Mouse (Mus musculus): Measurements from ENCODE around the gene Klrg1. TPM values are rescaled to one million over a fixed set of nuclear protein-coding genes. Genes with fewer than 3 reads are reported as not detected.
A peak's percentile ranks its signal among the peaks of the same experiment; 100 is the strongest.

The Klrg1 gene
- polyA plus RNA-seq, 1 experiment from 2014 or later = 0.20 TPM

DNA sequence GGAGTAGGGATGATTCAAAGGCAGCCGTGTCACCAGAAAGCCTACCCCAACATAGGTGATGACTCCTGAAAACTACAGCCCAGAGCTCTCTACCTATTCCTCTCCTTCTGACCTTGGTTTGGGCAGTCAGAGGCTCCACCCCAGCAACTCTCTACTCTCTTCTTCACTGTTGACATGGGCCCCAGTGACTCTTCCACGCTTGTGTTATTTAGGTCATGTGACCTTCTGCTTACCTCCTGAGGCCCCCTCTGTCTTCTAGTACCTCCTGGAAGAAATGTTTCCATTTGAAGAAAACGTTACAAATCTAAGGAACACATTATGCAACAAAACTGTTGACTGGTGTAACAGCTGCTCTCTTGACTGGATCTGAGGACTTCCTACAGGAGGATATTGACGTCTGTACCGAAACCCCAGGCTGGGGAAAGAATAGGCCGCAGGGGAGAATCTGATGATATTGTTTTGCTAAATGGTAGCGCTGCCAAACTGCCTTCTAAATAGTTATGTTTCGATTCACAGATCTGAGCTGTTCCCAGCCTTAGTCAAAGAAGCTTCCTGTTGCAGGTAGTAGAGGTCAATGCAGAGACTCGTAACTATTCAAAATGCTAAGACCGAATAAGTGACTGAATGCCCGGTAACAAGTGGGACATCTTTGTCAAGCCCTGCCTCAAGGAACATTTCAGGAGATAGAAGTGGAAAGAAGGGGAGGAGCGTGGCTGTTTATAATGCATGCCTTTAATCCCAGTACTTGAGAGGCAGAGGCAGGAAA is 22.3 kb upstream of the Klrg1 start:
- no peaks in the 10 kb centered on the region for H3K27me3 ChIP-seq (ENCODE audit: control insufficient read depth, insufficient read depth, low read length)
- ATAC-seq (ENCODE audit: insufficient number of reproducible peaks, low FRiP score, low TSS enrichment, low read depth) = no peak
- no peak for DNase-seq (ENCODE audit: low spot score)
- H3K36me3 ChIP-seq (ENCODE audit: control insufficient read depth, insufficient read depth, low read length) = no peaks in the 10 kb centered on the region
- no peak overlapping the region for H3K4me3 ChIP-seq (ENCODE audit: low read depth, low read length)
- H3K4me2 ChIP-seq (ENCODE audit: low read depth, severe bottlenecking) = no peak overlapping the region
- no peak overlapping the region for H3K9ac ChIP-seq (ENCODE audit: low read length)
- H3K9me3 ChIP-seq (ENCODE audit: control insufficient read depth, low read length) = no peaks in the 10 kb centered on the region
- no peak overlapping the region for H3K27ac ChIP-seq (replicated peaks; ENCODE audit: low read depth, low read length)
- WGBS = 83% methylated on average over 12 of the region's 12 CpGs
- H3K4me1 ChIP-seq (ENCODE audit: control insufficient read depth, insufficient read depth, low read length) = peaks cover 8% of the 10 kb centered on the region; the same call in 1 of the 2 replicates

DNA sequence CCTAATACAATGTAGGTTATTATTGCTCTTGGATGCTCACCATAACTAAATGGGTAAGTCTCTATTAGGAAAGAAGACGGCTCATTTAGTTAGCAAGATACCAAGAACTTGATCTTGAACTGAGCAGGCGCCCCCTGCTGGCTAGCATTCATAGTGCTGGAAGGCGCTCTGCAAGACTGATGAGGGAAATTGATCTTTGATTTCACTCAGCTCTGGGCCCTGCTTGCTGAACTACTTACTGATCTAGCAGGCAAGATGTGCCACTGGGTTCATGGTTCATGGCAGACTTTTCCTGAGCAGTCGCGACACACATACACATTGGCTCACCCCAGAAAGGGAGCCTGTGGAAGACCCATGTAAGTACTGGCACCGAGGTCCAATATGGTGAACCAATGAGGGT is 21.7 kb upstream of the Klrg1 start:
- H3K27ac ChIP-seq (replicated peaks; ENCODE audit: low read depth, low read length) = no peak overlapping the region
- H3K9ac ChIP-seq (ENCODE audit: low read length) = no peak overlapping the region
- H3K4me1 ChIP-seq (ENCODE audit: control insufficient read depth, insufficient read depth, low read length) = peaks cover 3% of the 10 kb centered on the region; the same call in 1 of the 2 replicates
- WGBS = 35% methylated on average over 6 of the region's 6 CpGs
- DNase-seq (ENCODE audit: low spot score) (peak; percentile 90), ATAC-seq (ENCODE audit: insufficient number of reproducible peaks, low FRiP score, low TSS enrichment, low read depth) (no peak)
- H3K4me2 ChIP-seq (ENCODE audit: low read depth, severe bottlenecking) = no peak overlapping the region
- H3K9me3 ChIP-seq (ENCODE audit: control insufficient read depth, low read length) = no peaks in the 10 kb centered on the region
- no peak overlapping the region for H3K4me3 ChIP-seq (ENCODE audit: low read depth, low read length)
- H3K36me3 ChIP-seq (ENCODE audit: control insufficient read depth, insufficient read depth, low read length) = no peaks in the 10 kb centered on the region
- H3K27me3 ChIP-seq (ENCODE audit: control insufficient read depth, insufficient read depth, low read length) = no peaks in the 10 kb centered on the region

- peaks cover 3% of the 10 kb centered on the region; the same call in 1 of the 2 replicates for H3K4me1 ChIP-seq (ENCODE audit: control insufficient read depth, insufficient read depth, low read length)
- H3K36me3 ChIP-seq (ENCODE audit: control insufficient read depth, insufficient read depth, low read length) = no peaks in the 10 kb centered on the region
- H3K4me2 ChIP-seq (ENCODE audit: low read depth, severe bottlenecking) = no peak overlapping the region
- H3K9ac ChIP-seq (ENCODE audit: low read length) = 0 out of 2 replicates have a peak overlapping the region, but pooled peaks have one; percentile 22
- H3K9me3 ChIP-seq (ENCODE audit: control insufficient read depth, low read length) = no peaks in the 10 kb centered on the region
- 0 out of 2 replicates have a peak overlapping the region, but pooled peaks have one; percentile 52 for H3K27ac ChIP-seq (replicated peaks; ENCODE audit: low read depth, low read length)
- DNase-seq (ENCODE audit: low spot score) (no peak), ATAC-seq (ENCODE audit: insufficient number of reproducible peaks, low FRiP score, low TSS enrichment, low read depth) (no peak)
- 79% methylated on average over 9 of the region's 9 CpGs for WGBS
- H3K4me3 ChIP-seq (ENCODE audit: low read depth, low read length) = no peak overlapping the region
- H3K27me3 ChIP-seq (ENCODE audit: control insufficient read depth, insufficient read depth, low read length) = no peaks in the 10 kb centered on the region
Observed at GRCm38 (mm10) chr6:122303526-122303925, 20.8 kb upstream of the Klrg1 start.

DNA sequence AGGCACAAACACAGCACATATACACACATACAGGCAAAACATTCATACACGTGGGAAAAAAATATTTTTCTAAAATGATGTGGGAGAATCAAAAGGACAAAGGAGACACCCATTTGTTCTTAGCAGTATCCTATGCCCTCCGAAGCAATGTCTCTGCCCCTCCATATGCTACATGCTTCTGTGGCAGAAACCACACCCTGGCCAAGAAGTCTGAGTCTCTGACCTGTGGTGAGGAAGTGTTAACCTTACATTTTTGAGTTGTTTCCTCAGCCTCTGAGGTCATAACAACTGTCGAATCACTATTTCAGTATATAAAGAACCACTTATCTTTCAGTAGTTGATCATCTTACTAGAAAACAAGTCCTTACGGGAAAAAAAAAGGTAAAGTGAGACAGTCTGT is 20.0 kb upstream of the Klrg1 start:
- Histone ChIP-seq H3K27me3 (ENCODE audit: control insufficient read depth, insufficient read depth, low read length) (no peaks in the 10 kb centered on the region), H3K4me3 (ENCODE audit: low read depth, low read length) (no peak overlapping the region), H3K9ac (ENCODE audit: low read length) (no peak overlapping the region), H3K36me3 (ENCODE audit: control insufficient read depth, insufficient read depth, low read length) (no peaks in the 10 kb centered on the region), H3K27ac (replicated peaks; ENCODE audit: low read depth, low read length) (no peak overlapping the region), H3K4me1 (ENCODE audit: control insufficient read depth, insufficient read depth, low read length) (peaks cover 3% of the 10 kb centered on the region; the same call in 1 of the 2 replicates), H3K4me2 (ENCODE audit: low read depth, severe bottlenecking) (no peak overlapping the region), H3K9me3 (ENCODE audit: control insufficient read depth, low read length) (no peaks in the 10 kb centered on the region)
- no peak for ATAC-seq (ENCODE audit: insufficient number of reproducible peaks, low FRiP score, low TSS enrichment, low read depth)
- no peak for DNase-seq (ENCODE audit: low spot score)
- 85% methylated on average over 4 of the region's 4 CpGs for WGBS

DNA sequence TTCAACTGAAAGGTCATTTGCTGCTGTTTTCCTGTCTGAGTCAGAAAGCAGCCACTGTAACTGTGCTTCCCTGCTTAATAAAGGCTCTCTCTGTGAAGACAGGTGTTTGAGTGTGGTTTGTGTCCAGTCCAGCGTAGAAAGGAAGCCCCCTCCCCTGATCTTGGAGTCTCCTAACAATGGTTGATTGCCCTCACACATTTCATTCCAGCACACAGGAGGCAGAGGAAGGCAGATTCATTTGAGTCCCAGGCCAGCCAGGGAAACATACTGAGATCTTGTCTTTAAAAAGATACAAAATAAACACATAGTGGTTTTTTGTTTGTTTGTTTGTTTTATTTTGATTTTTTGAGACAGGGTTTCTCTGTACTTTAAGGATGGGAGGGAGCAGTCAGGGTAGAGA is 19.4 kb upstream of the Klrg1 start:
- no peaks in the 10 kb centered on the region for H3K36me3 ChIP-seq (ENCODE audit: control insufficient read depth, insufficient read depth, low read length)
- no peak overlapping the region for H3K27ac ChIP-seq (replicated peaks; ENCODE audit: low read depth, low read length)
- ATAC-seq (ENCODE audit: insufficient number of reproducible peaks, low FRiP score, low TSS enrichment, low read depth) (no peak), DNase-seq (ENCODE audit: low spot score) (no peak)
- peaks cover 3% of the 10 kb centered on the region; the same call in 1 of the 2 replicates for H3K4me1 ChIP-seq (ENCODE audit: control insufficient read depth, insufficient read depth, low read length)
- no peak overlapping the region for H3K4me3 ChIP-seq (ENCODE audit: low read depth, low read length)
- no peak overlapping the region for H3K4me2 ChIP-seq (ENCODE audit: low read depth, severe bottlenecking)
- WGBS = 84% methylated on average over 1 of the region's 1 CpGs
- H3K27me3 ChIP-seq (ENCODE audit: control insufficient read depth, insufficient read depth, low read length) = no peaks in the 10 kb centered on the region
- H3K9ac ChIP-seq (ENCODE audit: low read length) = no peak overlapping the region
- no peaks in the 10 kb centered on the region for H3K9me3 ChIP-seq (ENCODE audit: control insufficient read depth, low read length)

GRCm38 (mm10) chr6:122299621-122300133 is 17.0 kb upstream of the Klrg1 start:
- Histone ChIP-seq H3K9me3 (ENCODE audit: control insufficient read depth, low read length) (no peaks in the 10 kb centered on the region), H3K27ac (replicated peaks; ENCODE audit: low read depth, low read length) (no peak overlapping the region), H3K27me3 (ENCODE audit: control insufficient read depth, insufficient read depth, low read length) (no peaks in the 10 kb centered on the region), H3K4me3 (ENCODE audit: low read depth, low read length) (no peak overlapping the region), H3K36me3 (ENCODE audit: control insufficient read depth, insufficient read depth, low read length) (no peaks in the 10 kb centered on the region), H3K9ac (ENCODE audit: low read length) (no peak overlapping the region), H3K4me1 (ENCODE audit: control insufficient read depth, insufficient read depth, low read length) (peaks cover 3% of the 10 kb centered on the region; the same call in 1 of the 2 replicates), H3K4me2 (ENCODE audit: low read depth, severe bottlenecking) (no peak overlapping the region)
- 55% methylated on average over 3 of the region's 3 CpGs for WGBS
- no peak for DNase-seq (ENCODE audit: low spot score)
- ATAC-seq (ENCODE audit: insufficient number of reproducible peaks, low FRiP score, low TSS enrichment, low read depth) = no peak

DNA sequence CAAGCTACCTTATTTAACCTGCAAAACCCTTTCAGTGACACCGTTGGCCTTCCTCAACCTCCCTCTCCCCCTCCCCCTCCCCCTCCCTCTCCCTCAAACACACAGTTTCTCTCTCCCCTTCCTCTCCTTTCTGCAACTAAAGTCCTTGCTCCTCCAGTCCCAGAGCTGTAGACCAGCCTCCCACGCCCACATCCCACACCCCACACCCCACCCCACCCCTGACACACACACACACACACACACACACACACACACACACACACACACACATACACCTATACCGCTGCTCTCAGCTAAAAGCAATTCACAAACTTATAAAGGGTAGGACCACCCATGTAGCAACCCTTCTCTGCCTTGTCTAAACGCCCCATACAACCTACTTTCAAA is 15.5 kb upstream of the Klrg1 start:
- ATAC-seq (ENCODE audit: insufficient number of reproducible peaks, low FRiP score, low TSS enrichment, low read depth) = peak; percentile 38; the same call in 1 of the 2 replicates
- no peak overlapping the region for H3K4me3 ChIP-seq (ENCODE audit: low read depth, low read length)
- WGBS = 43% methylated on average over 4 of the region's 4 CpGs
- 0 out of 2 replicates have a peak overlapping the region, but pooled peaks have one; percentile 8 for H3K27ac ChIP-seq (replicated peaks; ENCODE audit: low read depth, low read length)
- H3K36me3 ChIP-seq (ENCODE audit: control insufficient read depth, insufficient read depth, low read length) = no peaks in the 10 kb centered on the region
- H3K4me2 ChIP-seq (ENCODE audit: low read depth, severe bottlenecking) = 0 out of 2 replicates have a peak overlapping the region, but pooled peaks have one; percentile 65
- no peaks in the 10 kb centered on the region for H3K9me3 ChIP-seq (ENCODE audit: control insufficient read depth, low read length)
- H3K4me1 ChIP-seq (ENCODE audit: control insufficient read depth, insufficient read depth, low read length) = no peaks in the 10 kb centered on the region
- H3K27me3 ChIP-seq (ENCODE audit: control insufficient read depth, insufficient read depth, low read length) = no peaks in the 10 kb centered on the region
- DNase-seq (ENCODE audit: low spot score) = no peak
- H3K9ac ChIP-seq (ENCODE audit: low read length) = no peak overlapping the region

DNA sequence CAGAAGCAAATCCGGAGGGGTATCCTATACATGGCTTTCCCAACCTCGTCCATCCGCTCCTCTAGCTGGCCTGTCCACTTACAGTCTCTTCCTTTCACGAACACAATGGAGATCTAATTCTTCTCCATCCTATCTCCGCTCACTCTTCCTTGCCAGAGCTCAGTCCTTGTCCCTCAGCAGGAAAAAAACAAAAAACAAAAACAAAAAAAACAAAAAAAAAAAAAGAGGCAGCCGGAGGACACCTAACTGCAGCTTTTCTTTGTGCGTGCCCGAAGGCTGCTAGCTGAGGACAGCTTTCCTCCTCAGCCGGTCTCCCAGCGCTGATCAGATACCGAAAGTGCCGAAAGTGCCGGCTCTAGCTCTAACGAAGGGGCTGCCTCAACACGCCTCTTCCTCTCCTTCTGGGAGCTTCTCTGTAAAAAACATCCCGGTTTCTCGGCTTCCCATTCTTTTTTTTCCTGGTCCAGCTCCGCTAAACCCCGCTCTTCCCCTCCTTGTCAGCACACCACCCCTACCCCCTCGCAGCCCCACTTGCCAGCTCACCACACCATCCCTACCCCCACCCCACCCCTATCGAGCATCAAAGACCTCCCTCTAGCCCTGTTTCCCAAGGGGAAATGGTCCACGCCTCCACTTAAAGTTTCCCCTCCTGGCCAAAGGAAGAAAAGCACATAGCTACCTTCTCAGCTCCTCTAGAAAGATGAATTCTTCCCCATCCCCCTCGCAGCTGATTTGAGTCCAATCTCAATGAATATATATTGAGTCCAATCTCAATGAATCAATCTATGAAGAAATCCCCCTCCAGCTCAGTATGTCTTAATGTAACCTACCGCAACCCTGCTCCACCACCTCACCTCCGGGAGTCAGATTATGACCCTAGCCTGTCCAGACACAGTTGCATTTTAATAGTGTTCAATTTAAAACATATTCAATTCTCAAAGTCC is 14.9 kb upstream of the Klrg1 start:
- 6% methylated on average over 25 of the region's 25 CpGs for WGBS
- Histone ChIP-seq H3K9me3 (ENCODE audit: control insufficient read depth, low read length) (no peaks in the 10 kb centered on the region), H3K36me3 (ENCODE audit: control insufficient read depth, insufficient read depth, low read length) (no peaks in the 10 kb centered on the region), H3K4me2 (ENCODE audit: low read depth, severe bottlenecking) (peak overlapping the region; percentile 65), H3K9ac (ENCODE audit: low read length) (peak overlapping the region; percentile 70), H3K27ac (replicated peaks; ENCODE audit: low read depth, low read length) (peak overlapping the region; percentile 59), H3K27me3 (ENCODE audit: control insufficient read depth, insufficient read depth, low read length) (no peaks in the 10 kb centered on the region), H3K4me3 (ENCODE audit: low read depth, low read length) (peak overlapping the region; percentile 32), H3K4me1 (ENCODE audit: control insufficient read depth, insufficient read depth, low read length) (no peaks in the 10 kb centered on the region)
- DNase-seq (ENCODE audit: low spot score) = peak; percentile 60
- ATAC-seq (ENCODE audit: insufficient number of reproducible peaks, low FRiP score, low TSS enrichment, low read depth) = peak; percentile 56; the same call in 1 of the 2 replicates

All from limb, embryonic 11.5 days (tissue).